Mouse (Mus musculus): ENCODE measurements around the gene Gstp2.
A peak's percentile ranks its signal among the peaks of the same experiment; 100 is the strongest.

Gstp2 gene

GRCm38 (mm10) chr19:4045966-4046865 lies at the start of gene Gstp2:
Gstp2 (minus strand) TSS chr19:4046023.
- no peak for DNase-seq (ENCODE audit: low spot score)

DNA sequence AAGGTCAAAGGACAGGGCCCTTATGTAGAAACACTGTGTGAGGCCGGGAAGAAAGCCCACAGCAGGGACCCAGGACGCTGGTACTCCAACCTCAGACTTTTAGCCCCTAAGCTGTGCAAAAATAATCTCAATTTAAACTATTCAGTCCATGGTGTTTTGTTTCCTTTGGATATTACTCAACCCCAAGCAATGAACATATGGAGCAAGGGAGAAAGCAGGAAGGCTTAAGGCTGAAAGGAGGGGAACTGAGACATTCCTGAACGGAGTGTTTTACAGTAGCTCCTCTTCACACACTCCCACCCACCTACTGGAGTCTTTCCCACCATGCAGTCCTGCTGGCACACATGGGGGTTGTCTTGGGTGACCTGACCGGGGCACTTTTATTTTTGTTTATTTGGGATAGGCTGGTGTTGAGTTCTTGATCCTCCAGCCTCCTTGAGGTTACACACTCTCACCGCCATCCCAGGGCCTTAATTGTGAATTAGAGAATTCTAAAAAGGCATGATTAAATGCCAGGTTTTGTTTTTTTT lies 49.0 kb upstream of the Gstp2 start:
- DNase-seq (ENCODE audit: low spot score): no peak

DNA sequence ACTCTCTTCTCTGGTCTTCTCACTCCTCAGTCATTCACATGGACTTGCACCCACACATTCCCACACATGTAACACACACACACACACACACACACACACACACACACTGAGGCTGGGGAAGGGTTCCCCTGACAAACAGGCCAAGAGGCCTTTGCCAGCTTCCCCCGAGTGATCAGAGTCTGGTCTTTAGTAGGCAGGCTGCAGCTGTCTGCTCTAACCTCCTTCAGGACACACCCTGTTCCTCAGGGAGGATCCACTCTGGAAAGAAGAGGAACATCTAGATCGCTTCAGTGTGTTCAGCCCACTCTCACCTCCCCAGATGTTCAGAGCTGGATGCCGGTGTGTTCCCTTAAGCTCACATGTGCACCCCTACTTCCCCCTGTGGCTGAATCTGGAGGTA lies 48.5 kb upstream of the Gstp2 start:
- DNase-seq (ENCODE audit: low spot score): no peak

DNA sequence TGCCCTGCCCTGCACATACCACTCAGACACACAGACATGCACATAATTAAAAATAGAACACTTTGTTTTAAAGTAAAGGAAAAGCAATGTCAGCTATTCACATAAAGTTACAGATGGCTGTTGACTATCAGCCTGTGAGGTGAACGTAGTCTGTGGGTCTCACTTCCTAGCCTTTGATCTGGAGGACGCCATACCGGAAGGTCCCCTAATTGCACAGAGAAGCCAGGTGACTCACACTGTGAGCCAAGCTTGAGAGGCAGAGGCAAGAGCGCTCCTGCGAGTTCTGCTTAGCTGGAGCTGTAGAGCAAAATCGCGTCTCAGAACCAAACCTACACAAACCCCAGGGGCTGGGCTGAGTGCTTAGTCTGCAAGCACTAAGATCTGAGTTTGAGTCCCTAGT lies 47.9 kb upstream of the Gstp2 start:
- DNase-seq (ENCODE audit: low spot score): peak; percentile 74

DNA sequence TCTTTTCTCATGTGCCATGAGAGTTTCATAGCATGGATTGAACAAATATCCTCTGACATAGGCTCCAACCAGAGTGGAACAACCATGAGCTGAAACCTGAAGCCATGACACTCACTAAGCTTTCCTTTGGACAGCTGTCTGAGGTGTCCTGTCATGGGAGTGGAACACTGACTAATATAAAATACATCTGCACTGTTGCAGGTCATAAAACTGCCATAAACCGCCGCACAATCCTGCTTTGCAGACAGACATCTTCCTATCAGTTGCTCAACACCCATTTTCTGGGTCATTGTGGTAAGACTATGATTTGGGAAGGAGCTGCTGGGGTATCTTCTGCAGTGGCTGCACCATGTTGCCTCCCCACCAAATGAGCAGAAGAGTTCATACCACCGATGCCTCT lies 46.9 kb upstream of the Gstp2 start:
- no peak for DNase-seq (ENCODE audit: low spot score)

DNA sequence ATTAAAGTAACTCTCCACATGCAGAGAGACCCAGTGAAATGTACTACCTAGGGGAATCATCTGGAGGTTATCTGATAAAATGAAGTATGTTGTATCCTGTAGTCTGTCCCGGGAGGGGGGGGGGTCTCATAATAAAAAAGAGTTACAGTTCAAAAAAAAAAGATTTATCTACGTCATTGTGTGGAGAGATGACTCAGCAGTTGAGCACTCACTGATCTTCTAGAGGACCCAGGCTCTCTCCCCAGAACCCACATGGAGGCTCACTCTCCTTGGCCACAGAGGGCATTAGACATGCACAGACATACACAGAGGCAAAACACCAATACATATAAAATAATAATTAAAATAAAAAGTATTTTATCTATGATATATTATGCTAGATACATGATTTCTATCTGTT lies 45.6 kb upstream of the Gstp2 start:
- DNase-seq (ENCODE audit: low spot score): no peak

DNA sequence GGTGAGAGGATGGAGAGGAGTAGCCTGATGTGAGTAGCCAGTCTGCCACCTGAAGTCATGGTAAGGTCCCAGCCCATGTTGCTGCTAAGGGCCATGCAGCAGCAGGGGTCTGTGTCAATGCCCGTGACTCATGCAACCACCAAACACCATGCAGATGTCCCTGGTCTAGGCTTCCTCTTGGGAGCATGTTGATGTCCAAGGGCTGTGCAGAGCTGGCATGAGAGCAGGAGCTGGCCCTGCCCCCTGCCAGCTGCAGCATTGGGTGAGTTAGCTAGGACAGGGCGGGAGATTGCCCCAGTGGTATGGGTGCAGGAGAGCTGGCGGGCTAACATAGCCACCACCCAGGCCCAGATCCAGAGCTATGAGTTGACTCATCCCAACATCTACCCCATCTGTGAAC lies 44.6 kb upstream of the Gstp2 start:
- no peak for DNase-seq (ENCODE audit: low spot score)

GRCm38 (mm10) chr19:4089128-4089527 lies 43.3 kb upstream of the Gstp2 start:
- DNase-seq (ENCODE audit: low spot score): no peak

DNA sequence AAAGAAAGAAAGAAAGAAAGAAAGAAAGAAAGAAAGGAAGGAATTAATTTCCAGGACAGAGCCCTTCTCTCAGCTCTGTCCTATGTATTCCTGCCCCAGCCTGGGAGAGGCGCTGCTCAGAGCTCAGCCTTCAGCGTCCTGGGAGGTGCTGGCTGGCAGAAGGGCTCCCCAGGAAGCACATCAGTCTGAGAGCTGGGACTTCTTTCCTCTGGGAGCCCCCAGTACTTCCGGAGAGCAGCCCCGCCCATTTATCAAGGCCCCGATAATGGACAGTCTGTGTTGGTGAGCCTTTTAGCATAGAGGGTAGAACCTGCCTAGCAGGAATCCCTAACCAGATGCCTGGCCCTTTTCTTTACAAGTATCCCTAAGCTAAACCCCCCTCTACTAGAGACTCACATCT lies 42.3 kb upstream of the Gstp2 start:
- no peak for DNase-seq (ENCODE audit: low spot score)

- no peak for DNase-seq (ENCODE audit: low spot score)
Observed at GRCm38 (mm10) chr19:4087090-4087489, 41.3 kb upstream of the Gstp2 start.

DNA sequence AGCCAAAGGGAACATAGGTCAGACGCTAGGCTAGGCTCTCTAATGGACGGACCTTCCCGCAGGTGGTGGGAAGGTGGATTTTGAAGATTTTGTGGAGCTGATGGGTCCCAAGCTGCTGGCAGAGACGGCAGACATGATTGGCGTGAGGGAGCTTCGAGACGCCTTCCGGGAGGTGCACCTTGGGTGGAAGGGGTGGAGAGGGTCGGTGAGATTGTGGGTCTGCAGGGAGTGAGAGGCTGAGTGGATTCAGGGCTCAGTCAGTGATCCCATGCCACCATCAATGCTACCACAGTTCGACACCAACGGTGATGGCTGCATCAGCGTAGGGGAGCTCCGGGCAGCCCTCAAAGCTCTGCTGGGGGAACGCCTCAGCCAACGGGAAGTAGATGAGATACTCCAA lies 40.3 kb upstream of the Gstp2 start:
- DNase-seq (ENCODE audit: low spot score): no peak

DNA sequence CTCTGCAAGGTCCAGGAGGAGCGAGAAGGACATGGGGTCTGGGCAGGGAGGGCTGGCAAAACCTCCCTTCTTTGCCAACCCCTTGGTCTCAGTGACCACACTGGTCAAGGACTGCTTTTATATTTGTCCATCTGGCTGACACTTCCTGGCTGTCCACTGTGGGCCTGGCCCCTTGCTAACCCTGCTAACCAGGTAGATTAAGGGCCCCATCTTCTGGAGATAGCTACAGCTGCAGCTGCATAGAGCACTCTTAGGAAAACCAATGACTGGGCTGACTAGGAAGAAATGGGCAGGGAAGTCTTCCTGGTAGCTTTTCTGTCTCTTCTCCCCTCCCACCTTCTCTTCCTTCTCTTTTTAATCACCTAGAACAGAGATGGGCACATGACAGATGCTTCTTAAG lies 39.2 kb upstream of the Gstp2 start:
- DNase-seq (ENCODE audit: low spot score): no peak

DNA sequence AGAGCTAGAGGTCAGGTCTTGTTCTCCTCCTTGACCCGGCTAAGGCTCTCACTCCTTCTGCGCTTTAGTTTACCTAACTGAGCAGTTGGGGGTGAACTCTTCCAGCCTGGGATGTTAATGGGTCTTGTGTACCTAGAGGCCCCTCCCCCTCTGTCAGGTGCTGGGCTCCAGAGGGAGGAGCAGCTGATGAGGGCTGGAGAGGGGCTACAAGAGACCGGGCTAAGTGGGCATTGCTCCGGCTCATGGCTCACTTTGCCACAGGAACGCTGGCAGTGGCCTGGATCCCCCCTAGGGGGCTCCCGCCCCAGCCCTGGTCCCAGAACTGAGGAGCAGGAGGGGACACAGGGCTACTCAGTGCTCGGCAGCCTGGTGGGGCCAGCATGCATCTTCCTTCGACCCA lies 38.0 kb upstream of the Gstp2 start:
- DNase-seq (ENCODE audit: low spot score): no peak

DNA sequence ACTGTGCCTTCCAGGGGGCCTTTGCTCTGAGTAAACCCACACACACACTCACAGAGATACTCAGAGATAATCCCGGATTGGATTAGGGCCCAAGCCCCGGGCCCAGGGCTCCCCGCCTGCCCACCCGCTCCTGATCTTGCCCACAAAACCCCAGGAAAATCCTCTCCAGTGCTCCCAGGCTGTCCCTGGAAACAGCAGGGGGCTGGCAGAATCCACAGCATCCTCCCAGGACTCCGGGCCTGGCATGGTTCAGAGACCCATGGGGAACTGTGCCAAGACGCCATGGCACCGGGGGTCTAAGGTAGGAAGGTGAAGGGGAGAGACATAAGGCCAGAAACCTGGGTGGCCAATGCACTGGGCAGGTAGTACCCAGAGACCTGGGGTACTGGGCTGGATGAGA lies 37.5 kb upstream of the Gstp2 start:
- DNase-seq (ENCODE audit: low spot score): no peak

GRCm38 (mm10) chr19:4082219-4082965 lies 36.6 kb upstream of the Gstp2 start:
- DNase-seq (ENCODE audit: low spot score): no peak

GRCm38 (mm10) chr19:4081394-4081793 lies 35.6 kb upstream of the Gstp2 start, which contains the start of gene Cabp2:
Cabp2 (plus strand) TSS chr19:4081578.
- no peak for DNase-seq (ENCODE audit: low spot score)

- DNase-seq (ENCODE audit: low spot score): peak; percentile 41
Observed at GRCm38 (mm10) chr19:4080511-4081009, 34.7 kb upstream of the Gstp2 start.

- no peak for DNase-seq (ENCODE audit: low spot score)
Observed at GRCm38 (mm10) chr19:4079594-4079993, 33.8 kb upstream of the Gstp2 start.

DNA sequence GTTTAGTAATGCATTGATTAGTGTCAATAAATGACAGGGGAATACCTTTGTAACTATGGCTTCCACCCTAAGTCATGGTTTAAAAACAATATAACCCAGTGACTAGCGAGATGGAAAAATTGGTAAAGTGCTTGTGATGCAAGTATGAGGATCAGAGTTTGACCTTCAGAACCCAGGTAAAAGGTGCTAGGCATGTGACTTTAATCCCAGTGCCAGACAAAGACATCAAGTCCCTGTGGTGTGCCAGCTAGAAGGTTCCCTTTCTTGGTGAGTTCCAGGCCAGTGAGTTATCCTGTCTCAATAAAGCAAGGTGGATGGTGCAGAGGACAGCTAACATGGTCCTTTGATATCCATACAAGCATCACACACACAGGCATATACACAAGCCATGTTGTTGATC lies 29.7 kb upstream of the Gstp2 start:
- no peak for DNase-seq (ENCODE audit: low spot score)

GRCm38 (mm10) chr19:4072706-4073424 lies 27.0 kb upstream of the Gstp2 start:
- no peak for DNase-seq (ENCODE audit: low spot score)

- DNase-seq (ENCODE audit: low spot score): no peak
Observed at GRCm38 (mm10) chr19:4071406-4071805, 25.6 kb upstream of the Gstp2 start.

GRCm38 (mm10) chr19:4070756-4071155 lies 24.9 kb upstream of the Gstp2 start:
- no peak for DNase-seq (ENCODE audit: low spot score)
